Mouse (Mus musculus): ENCODE data around the gene Gm3252. TPM values are rescaled to one million over a fixed set of nuclear protein-coding genes. Genes with fewer than 3 reads are reported as not detected.

Gm3252 gene
- polyA plus RNA-seq (2014; fragmentation: Illumina TruSeq; extraction: RNeasy Lipid Tissue Mini Kit (QIAGEN cat#74804); ENCODE audit: low read depth, low replicate concordance) = not detected

DNA sequence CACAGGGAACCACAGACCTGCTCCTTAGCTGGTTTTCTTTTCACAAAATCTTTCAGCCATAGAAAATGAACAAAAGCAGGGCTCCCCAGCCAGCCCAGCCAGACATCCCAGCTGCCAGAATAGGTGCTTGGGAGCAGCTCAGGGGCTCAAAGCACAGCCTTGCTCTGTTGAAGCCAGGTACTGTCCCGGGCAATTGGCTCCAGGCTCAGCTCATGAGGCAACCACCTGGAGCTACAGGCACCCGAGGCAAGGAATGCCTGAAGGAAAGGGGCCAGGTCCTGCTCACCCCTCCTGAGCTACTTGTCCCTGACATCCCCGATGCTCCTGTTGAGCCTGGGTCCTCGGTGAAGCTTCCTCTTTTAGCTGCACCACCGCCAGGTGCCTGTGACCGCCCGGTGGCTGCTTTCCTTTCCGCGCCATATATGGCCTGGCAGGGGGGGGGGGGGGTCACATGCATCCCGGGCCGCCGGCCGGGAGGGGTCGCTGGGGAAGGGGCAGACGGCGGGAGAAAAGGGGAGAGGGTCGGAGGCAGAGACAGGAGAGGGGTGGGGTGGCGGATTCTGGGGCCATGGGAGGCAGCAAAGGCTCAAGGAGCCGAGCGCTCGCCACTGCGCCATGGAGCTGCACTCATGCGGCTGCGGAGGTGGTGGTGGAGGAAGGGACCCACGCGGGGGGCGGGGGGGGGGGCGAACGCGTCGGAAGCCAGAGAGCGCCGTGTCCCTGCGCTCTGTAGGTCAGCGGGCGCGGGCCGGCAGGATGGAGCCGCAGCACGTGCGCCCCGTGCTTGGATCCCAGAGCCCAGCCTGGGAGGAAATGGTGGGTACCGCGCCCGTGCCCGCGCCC is at the start of gene Gm3252:
Gene Gm3252, plus strand, starts transcription at position 738 of the 843 bp plus-strand sequence.

GRCm38 (mm10) chr14:4708938-4709337 is 17.6 kb upstream of the Gm3252 start, which contains the start of gene Gm7876:
TSS of gene Gm7876 (plus strand) at chr14:4709238.

GRCm38 (mm10) chr14:4776037-4776436 is 49.5 kb downstream of the Gm3252 start, which contains the start of gene Gm9602:
TSS of gene Gm9602 (plus strand) at chr14:4776337.

Other genes starting within 250 kb of the Gm3252 start
- not detected for gene Gm3182, start 245.0 kb upstream of the Gm3252 start, polyA plus RNA-seq (2014; fragmentation: Illumina TruSeq; extraction: RNeasy Lipid Tissue Mini Kit (QIAGEN cat#74804); ENCODE audit: low read depth, low replicate concordance)
- gene Gm3047, start 171.4 kb upstream of the Gm3252 start, polyA plus RNA-seq (2014; fragmentation: Illumina TruSeq; extraction: RNeasy Lipid Tissue Mini Kit (QIAGEN cat#74804); ENCODE audit: low read depth, low replicate concordance) = not detected
- not detected for gene Gm8159, start 94.4 kb upstream of the Gm3252 start, polyA plus RNA-seq (2014; fragmentation: Illumina TruSeq; extraction: RNeasy Lipid Tissue Mini Kit (QIAGEN cat#74804); ENCODE audit: low read depth, low replicate concordance)
- not detected for gene Gm3239, start 62.6 kb upstream of the Gm3252 start, polyA plus RNA-seq (2014; fragmentation: Illumina TruSeq; extraction: RNeasy Lipid Tissue Mini Kit (QIAGEN cat#74804); ENCODE audit: low read depth, low replicate concordance)
- gene Gm7876, start 17.5 kb upstream of the Gm3252 start, polyA plus RNA-seq (2014; fragmentation: Illumina TruSeq; extraction: RNeasy Lipid Tissue Mini Kit (QIAGEN cat#74804); ENCODE audit: low read depth, low replicate concordance) = not detected
- gene Gm9602, start 49.6 kb downstream of the Gm3252 start, polyA plus RNA-seq (2014; fragmentation: Illumina TruSeq; extraction: RNeasy Lipid Tissue Mini Kit (QIAGEN cat#74804); ENCODE audit: low read depth, low replicate concordance) = not detected
- gene Gm3269, start 111.3 kb downstream of the Gm3252 start, polyA plus RNA-seq (2014; fragmentation: Illumina TruSeq; extraction: RNeasy Lipid Tissue Mini Kit (QIAGEN cat#74804); ENCODE audit: low read depth, low replicate concordance) = not detected
- gene Gm3264, start 128.8 kb downstream of the Gm3252 start, polyA plus RNA-seq (2014; fragmentation: Illumina TruSeq; extraction: RNeasy Lipid Tissue Mini Kit (QIAGEN cat#74804); ENCODE audit: low read depth, low replicate concordance) = not detected
- gene Gm3278, start 165.6 kb downstream of the Gm3252 start, polyA plus RNA-seq (2014; fragmentation: Illumina TruSeq; extraction: RNeasy Lipid Tissue Mini Kit (QIAGEN cat#74804); ENCODE audit: low read depth, low replicate concordance) = not detected

Data from liver, adult 10 weeks (tissue).